Mouse (Mus musculus): ENCODE results near the gene Casp7. TPM values are rescaled to one million over a fixed set of nuclear protein-coding genes. Genes with fewer than 3 reads are reported as not detected.

Gene Casp7
- polyA plus RNA-seq, 1 experiment from 2014 or later, result 20.5 TPM

GRCm38 (mm10) chr19:56484630-56485375 is 87.9 kb downstream of the Casp7 start:
- in situ Hi-C loops (cut with MboI; ENCODE audit: low pct_unique_long_range_greater_than_20kb), result no loop called here
- ATAC-seq (no peak), DNase-seq (ENCODE audit: low read depth, low spot score) (no peak)
- TF ChIP-seq CTCF (IDR thresholded peaks at IDR 0.05), result no peak
- H3K27me3 ChIP-seq, result no peaks in the 10 kb centered on the region
- CTCF ChIA-PET, result no interaction called here
- POLR2A ChIA-PET, result no interaction called here

GRCm38 (mm10) chr19:56485376-56486271 is 88.7 kb downstream of the Casp7 start:
- DNase-seq (ENCODE audit: low read depth, low spot score), result no peak
- ChIA-PET POLR2A (no interaction called here), CTCF (no interaction called here)
- H3K27me3 ChIP-seq, result no peaks in the 10 kb centered on the region
- no peak for ATAC-seq
- TF ChIP-seq CTCF (IDR thresholded peaks at IDR 0.05), result no peak
- in situ Hi-C loops (cut with MboI; ENCODE audit: low pct_unique_long_range_greater_than_20kb), result no loop called here

GRCm38 (mm10) chr19:56486926-56487325 is 90.0 kb downstream of the Casp7 start:
- ChIA-PET POLR2A (no interaction called here), CTCF (no interaction called here)
- no peak for DNase-seq (ENCODE audit: low read depth, low spot score)
- H3K27me3 ChIP-seq, result no peaks in the 10 kb centered on the region
- TF ChIP-seq CTCF (IDR thresholded peaks at IDR 0.05), result no peak
- ATAC-seq, result no peak
- in situ Hi-C loops (cut with MboI; ENCODE audit: low pct_unique_long_range_greater_than_20kb), result no loop called here

GRCm38 (mm10) chr19:56487339-56487738 is 90.4 kb downstream of the Casp7 start:
- ChIA-PET CTCF (no interaction called here), POLR2A (no interaction called here)
- H3K27me3 ChIP-seq, result no peaks in the 10 kb centered on the region
- no peak for TF ChIP-seq CTCF (IDR thresholded peaks at IDR 0.05)
- in situ Hi-C loops (cut with MboI; ENCODE audit: low pct_unique_long_range_greater_than_20kb), result no loop called here
- no peak for DNase-seq (ENCODE audit: low read depth, low spot score)
- ATAC-seq, result no peak

GRCm38 (mm10) chr19:56489601-56490000 is 92.7 kb downstream of the Casp7 start:
- ChIA-PET CTCF (interaction anchor here (0.9 to 1.3 kb wide), 2 partner anchors 29 to 58 kb away, joined by 3 to 4 read pairs; no protein-coding TSS in a partner anchor), POLR2A (no interaction called here)
- ATAC-seq (no peak), DNase-seq (ENCODE audit: low read depth, low spot score) (no peak)
- no peak for TF ChIP-seq CTCF (IDR thresholded peaks at IDR 0.05)
- H3K27me3 ChIP-seq, result no peaks in the 10 kb centered on the region
- in situ Hi-C loops (cut with MboI; ENCODE audit: low pct_unique_long_range_greater_than_20kb), result no loop called here

Other genes starting within 250 kb of the Casp7 start
- gene Habp2, start 110.0 kb upstream of the Casp7 start, polyA plus RNA-seq (2021), result 5.8 TPM
- gene Nrap, start 7.1 kb upstream of the Casp7 start, polyA plus RNA-seq (2021), result 10.8 TPM
- gene Plekhs1, start 64.5 kb downstream of the Casp7 start, polyA plus RNA-seq (2021), result 1.8 TPM
- 19.6 TPM for gene Dclre1a, start 151.1 kb downstream of the Casp7 start, polyA plus RNA-seq (2021)
- gene Nhlrc2, start 151.1 kb downstream of the Casp7 start, polyA plus RNA-seq (2021), result 18.4 TPM

Measured in Patski (cell line).